Mouse (Mus musculus): ENCODE data around the gene Lpcat3. TPM values are rescaled to one million over a fixed set of nuclear protein-coding genes. Genes with fewer than 3 reads are reported as not detected.

The Lpcat3 gene
- polyA plus RNA-seq, 1 experiment: 215 TPM

DNA sequence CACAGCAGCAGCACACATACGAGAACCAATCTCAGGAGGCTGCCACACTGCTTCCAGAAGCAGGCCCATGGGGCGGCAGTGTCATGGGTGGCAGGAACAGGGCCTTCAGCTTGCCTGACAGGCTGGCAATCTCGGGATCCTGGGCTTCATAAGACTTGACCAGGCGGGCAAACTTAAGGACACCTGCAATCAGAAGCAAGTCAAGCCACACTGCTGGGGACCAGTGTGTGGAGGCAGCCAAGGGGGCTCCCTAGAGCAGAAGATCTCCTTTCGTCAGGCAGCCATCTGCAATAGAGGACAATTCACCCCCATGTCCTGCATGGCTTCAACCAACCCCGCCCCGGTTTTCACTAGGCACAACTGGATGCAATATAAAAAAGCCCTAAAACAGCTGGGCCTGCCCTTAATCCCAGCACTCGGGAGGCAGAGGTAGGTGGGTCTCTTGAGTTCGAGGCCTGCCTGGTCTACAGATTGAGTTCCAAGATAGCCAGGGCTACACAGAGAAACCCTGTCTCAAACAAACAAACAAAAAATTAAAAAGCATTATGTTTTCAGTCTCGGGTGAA is 76.5 kb downstream of the Lpcat3 start:
- peaks cover 17% of the 10 kb centered on the region for H3K4me1 ChIP-seq (ENCODE audit: control insufficient read depth, insufficient read depth, low read length)
- 85% methylated on average over 10 of the region's 10 CpGs for WGBS

DNA sequence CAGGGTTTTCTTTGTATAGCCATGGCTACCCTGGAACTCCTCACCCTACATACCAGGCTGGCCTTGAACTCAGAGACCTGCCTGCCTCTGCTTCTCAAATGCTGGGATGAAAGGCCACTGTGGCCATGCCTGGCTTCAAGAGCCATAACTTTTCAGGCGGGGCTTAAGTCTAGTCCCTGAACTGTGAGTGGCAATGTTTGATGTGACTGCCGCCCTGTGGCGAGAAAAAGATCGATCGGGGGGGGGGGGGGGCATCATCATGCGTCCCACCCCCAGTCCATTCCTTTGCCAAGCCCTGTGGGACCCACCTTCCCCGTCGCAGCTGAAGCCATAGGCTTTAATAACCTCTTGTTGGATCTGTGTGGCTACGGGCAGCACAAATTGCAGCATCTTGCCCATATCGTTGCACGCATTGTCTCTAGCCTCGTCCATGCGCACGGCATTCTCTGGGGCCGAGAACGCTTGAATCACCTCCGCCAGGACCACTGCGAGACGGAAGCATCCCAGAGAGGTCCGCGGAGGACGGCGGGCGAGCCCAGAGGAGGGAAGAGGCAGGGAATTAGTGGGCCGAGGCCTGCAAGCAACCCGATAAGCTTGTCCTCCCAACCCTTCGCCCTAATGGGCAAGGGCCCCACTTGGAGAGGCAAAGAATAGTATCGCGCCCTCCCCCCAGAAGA is 77.5 kb downstream of the Lpcat3 start:
- peak; percentile 67 for DNase-seq

More for the DNA sequence above, 76.5 kb downstream of the Lpcat3 start:
- no peak for DNase-seq
- Histone ChIP-seq H3K36me3 (ENCODE audit: control insufficient read depth, insufficient read depth, low read length) (no peaks in the 10 kb centered on the region), H3K27me3 (replicated peaks; ENCODE audit: control insufficient read depth, insufficient read depth, low read length) (no peaks in the 10 kb centered on the region), H3K27ac (ENCODE audit: insufficient read depth, low read depth, low read length) (peak overlapping the region; percentile 63), H3K4me3 (ENCODE audit: insufficient read depth, low read depth, low read length) (no peak overlapping the region)
- TF ChIP-seq POLR2A (IDR thresholded peaks at IDR 0.05; ENCODE audit: low read depth, low read length) (no peak), CTCF (conservative IDR thresholded peaks at IDR 0.05; ENCODE audit: insufficient read depth, insufficient read length, low read depth, low read length) (no peak)

GRCm38 (mm10) chr6:124740888-124741761 is 78.3 kb downstream of the Lpcat3 start, which contains the start of gene Grcc10:
Gene Grcc10, minus strand, starts transcription at chr6:124741374.
- Histone ChIP-seq H3K4me1 (ENCODE audit: control insufficient read depth, insufficient read depth, low read length) (peaks cover 21% of the 10 kb centered on the region), H3K36me3 (ENCODE audit: control insufficient read depth, insufficient read depth, low read length) (no peaks in the 10 kb centered on the region), H3K4me3 (ENCODE audit: insufficient read depth, low read depth, low read length) (peak within 1 kb of the TSS; percentile 74), H3K27ac (ENCODE audit: insufficient read depth, low read depth, low read length) (peak within 1 kb of the TSS; percentile 99), H3K27me3 (replicated peaks; ENCODE audit: control insufficient read depth, insufficient read depth, low read length) (no peaks in the 10 kb centered on the region)
- WGBS: under 1% methylated on average over 41 of the region's 41 CpGs
- TF ChIP-seq POLR2A (IDR thresholded peaks at IDR 0.05; ENCODE audit: low read depth, low read length) (peak; percentile 17), CTCF (conservative IDR thresholded peaks at IDR 0.05; ENCODE audit: insufficient read depth, insufficient read length, low read depth, low read length) (no peak)
- peak; percentile 92 for DNase-seq

More for the DNA sequence above, 77.5 kb downstream of the Lpcat3 start:
- H3K4me1 ChIP-seq (ENCODE audit: control insufficient read depth, insufficient read depth, low read length): peaks cover 21% of the 10 kb centered on the region
- TF ChIP-seq CTCF (conservative IDR thresholded peaks at IDR 0.05; ENCODE audit: insufficient read depth, insufficient read length, low read depth, low read length) (peak; percentile 49; the same call in 1 of the 2 replicates), POLR2A (IDR thresholded peaks at IDR 0.05; ENCODE audit: low read depth, low read length) (peak; percentile 2)
- no peaks in the 10 kb centered on the region for H3K27me3 ChIP-seq (replicated peaks; ENCODE audit: control insufficient read depth, insufficient read depth, low read length)
- H3K27ac ChIP-seq (ENCODE audit: insufficient read depth, low read depth, low read length): peak overlapping the region; percentile 99
- under 1% methylated on average over 29 of the region's 29 CpGs for WGBS
- no peaks in the 10 kb centered on the region for H3K36me3 ChIP-seq (ENCODE audit: control insufficient read depth, insufficient read depth, low read length)
- peak overlapping the region; percentile 74 for H3K4me3 ChIP-seq (ENCODE audit: insufficient read depth, low read depth, low read length)

GRCm38 (mm10) chr6:124741842-124742241 is 79.0 kb downstream of the Lpcat3 start:
- WGBS: 68% methylated on average over 3 of the region's 3 CpGs
- peak overlapping the region; percentile 47 for H3K4me3 ChIP-seq (ENCODE audit: insufficient read depth, low read depth, low read length)

DNA sequence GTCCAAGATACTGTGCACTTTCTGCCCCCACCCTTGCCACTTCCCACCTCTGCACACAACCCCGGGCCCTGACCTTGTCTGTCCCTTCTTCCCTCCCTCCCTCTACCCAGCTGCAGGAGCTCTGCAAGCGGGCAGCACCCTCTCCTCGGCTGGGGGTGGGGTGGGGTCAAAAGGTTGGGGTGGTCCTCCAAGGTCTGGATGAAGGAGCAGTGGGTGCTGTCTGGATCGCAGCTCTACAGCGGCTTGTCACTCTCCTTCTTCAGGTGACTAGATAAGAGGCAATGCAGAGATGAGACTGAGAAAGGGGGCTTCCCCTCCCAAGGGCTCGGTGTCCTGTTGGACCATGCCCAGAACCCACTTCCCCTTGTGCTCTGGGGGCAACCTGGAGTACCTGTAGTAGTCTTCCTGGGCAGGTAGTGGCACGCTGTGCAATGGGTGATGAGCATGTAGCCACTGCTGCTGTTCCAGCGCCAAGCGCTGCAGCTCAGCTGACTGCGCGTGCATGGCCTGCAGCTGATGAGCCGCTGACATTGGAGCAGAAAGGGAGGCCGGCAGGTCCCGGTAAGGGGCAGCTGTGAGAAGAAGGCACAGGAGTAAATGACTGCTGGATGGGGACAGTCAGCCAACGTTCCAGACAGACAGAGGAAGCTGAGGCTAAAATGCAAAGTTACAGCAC is 80.2 kb downstream of the Lpcat3 start:
- no peak overlapping the region for H3K4me3 ChIP-seq (ENCODE audit: insufficient read depth, low read depth, low read length)
- no peak for DNase-seq
- peaks cover 19% of the 10 kb centered on the region for H3K4me1 ChIP-seq (ENCODE audit: control insufficient read depth, insufficient read depth, low read length)
- TF ChIP-seq POLR2A (IDR thresholded peaks at IDR 0.05; ENCODE audit: low read depth, low read length) (no peak), CTCF (conservative IDR thresholded peaks at IDR 0.05; ENCODE audit: insufficient read depth, insufficient read length, low read depth, low read length) (no peak)
- WGBS: 86% methylated on average over 15 of the region's 15 CpGs
- H3K27me3 ChIP-seq (replicated peaks; ENCODE audit: control insufficient read depth, insufficient read depth, low read length): no peaks in the 10 kb centered on the region
- no peak overlapping the region for H3K27ac ChIP-seq (ENCODE audit: insufficient read depth, low read depth, low read length)
- H3K36me3 ChIP-seq (ENCODE audit: control insufficient read depth, insufficient read depth, low read length): no peaks in the 10 kb centered on the region

More at GRCm38 (mm10) chr6:124741842-124742241, 79.0 kb downstream of the Lpcat3 start:
- Histone ChIP-seq H3K36me3 (ENCODE audit: control insufficient read depth, insufficient read depth, low read length) (no peaks in the 10 kb centered on the region), H3K4me1 (ENCODE audit: control insufficient read depth, insufficient read depth, low read length) (peaks cover 24% of the 10 kb centered on the region), H3K27me3 (replicated peaks; ENCODE audit: control insufficient read depth, insufficient read depth, low read length) (no peaks in the 10 kb centered on the region), H3K27ac (ENCODE audit: insufficient read depth, low read depth, low read length) (peak overlapping the region; percentile 99)
- no peak for DNase-seq
- TF ChIP-seq POLR2A (IDR thresholded peaks at IDR 0.05; ENCODE audit: low read depth, low read length): no peak

DNA sequence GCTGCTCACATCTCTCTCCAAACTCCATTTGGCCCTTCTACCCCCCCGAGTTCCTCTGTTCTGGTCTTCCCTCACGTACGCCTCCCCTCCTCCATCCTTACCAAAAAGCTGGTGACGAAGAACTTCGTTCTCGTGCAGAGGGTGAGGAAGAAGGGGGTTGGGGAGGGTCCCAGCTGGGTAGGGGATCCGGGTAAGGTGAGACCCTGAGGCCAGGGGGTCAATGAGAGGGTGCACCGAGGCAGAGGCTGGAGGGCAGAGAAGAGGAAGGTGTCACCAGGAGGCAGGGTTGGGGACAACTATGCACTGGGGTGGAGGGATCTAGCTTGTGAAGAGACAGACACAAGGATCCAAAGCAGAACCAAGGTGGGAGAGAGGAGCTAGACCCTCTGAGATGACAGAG is 80.8 kb downstream of the Lpcat3 start:
- WGBS: 82% methylated on average over 8 of the region's 8 CpGs
- DNase-seq: no peak
- H3K36me3 ChIP-seq (ENCODE audit: control insufficient read depth, insufficient read depth, low read length): 0 out of 2 replicates have a peak, but pooled peaks cover 1% of the 10 kb centered on the region
- H3K27ac ChIP-seq (ENCODE audit: insufficient read depth, low read depth, low read length): no peak overlapping the region
- no peak overlapping the region for H3K4me3 ChIP-seq (ENCODE audit: insufficient read depth, low read depth, low read length)
- TF ChIP-seq CTCF (conservative IDR thresholded peaks at IDR 0.05; ENCODE audit: insufficient read depth, insufficient read length, low read depth, low read length) (no peak), POLR2A (IDR thresholded peaks at IDR 0.05; ENCODE audit: low read depth, low read length) (no peak)
- H3K27me3 ChIP-seq (replicated peaks; ENCODE audit: control insufficient read depth, insufficient read depth, low read length): no peaks in the 10 kb centered on the region
- peaks cover 18% of the 10 kb centered on the region for H3K4me1 ChIP-seq (ENCODE audit: control insufficient read depth, insufficient read depth, low read length)

All from kidney, adult 2 months (tissue).